Comparison of ENCODE assay signal across 25 mouse cellular contexts in genomic region chr12:50646857-50647256, GRCm38 (mm10). TPM values are rescaled to one million over a fixed set of nuclear protein-coding genes. Genes with fewer than 3 reads are reported as not detected.
DNase-seq lines count a peak whose midpoint lies in the region; ATAC-seq and TF ChIP-seq lines count a peak whose summit lies in the region.
"Had no signal": no experiment of that assay in that cellular context is flagged by ENCODE, and none has a peak within 500 bp of the region (broad histone marks: within the 10 kb centered on the region; RNA-seq: fewer than 3 reads in every experiment).

No protein-coding gene starts in this region.

- 90% methylated on average over 4 of the region's 4 CpGs for WGBS in forebrain, embryonic 13.5 days
- WGBS in forebrain, embryonic 10.5 days = 91% methylated on average over 4 of the region's 4 CpGs
- 89% methylated on average over 4 of the region's 4 CpGs for WGBS in stomach, embryonic 14.5 days
- 81% methylated on average over 4 of the region's 4 CpGs for WGBS in stomach, postnatal 0 days
- 79% methylated on average over 4 of the region's 4 CpGs for WGBS in stomach, embryonic 16.5 days

- TF ChIP-seq EP300 in stomach, postnatal 0 days (optimal IDR thresholded peaks at IDR 0.05) = no peak

- H3K4me1 ChIP-seq in forebrain, embryonic 13.5 days = peaks cover 23% of the 10 kb centered on the region
- peaks cover 20% of the 10 kb centered on the region for H3K4me1 ChIP-seq in forebrain, embryonic 10.5 days
- H3K4me1 ChIP-seq in stomach, embryonic 14.5 days (ENCODE audit: control insufficient read depth, insufficient read depth, low read length) = no peaks in the 10 kb centered on the region
- no peaks in the 10 kb centered on the region for H3K4me1 ChIP-seq in stomach, postnatal 0 days (replicated peaks; ENCODE audit: control insufficient read depth, insufficient read depth)
- peaks cover 13% of the 10 kb centered on the region; the same call in 1 of the 2 replicates for H3K4me1 ChIP-seq in stomach, embryonic 16.5 days (ENCODE audit: control insufficient read depth, insufficient read depth, low read length)
- H3K4me1 ChIP-seq: stomach, embryonic 15.5 days had no signal

- ATAC-seq in forebrain, embryonic 13.5 days = no peak
- ATAC-seq in stomach, embryonic 14.5 days (ENCODE audit: insufficient number of reproducible peaks, insufficient read depth, low FRiP score, low read depth) = no peak
- ATAC-seq in stomach, postnatal 0 days (ENCODE audit: low FRiP score, low TSS enrichment) = no peak
- ATAC-seq in stomach, embryonic 16.5 days (ENCODE audit: insufficient read depth, low FRiP score) = no peak
- ATAC-seq: CD4-positive, CD25-positive, alpha-beta regulatory T cell, adult 4 months; hindbrain, embryonic 16.5 days; intestine, embryonic 15.5 days; midbrain, embryonic 15.5 days had no signal

- no peaks in the 10 kb centered on the region for H3K36me3 ChIP-seq in forebrain, embryonic 13.5 days (ENCODE audit: poor library complexity, severe bottlenecking)
- H3K36me3 ChIP-seq in forebrain, embryonic 10.5 days (replicated peaks) = no peaks in the 10 kb centered on the region
- no peaks in the 10 kb centered on the region for H3K36me3 ChIP-seq in stomach, embryonic 14.5 days (ENCODE audit: control insufficient read depth, insufficient read depth, low read length)
- no peaks in the 10 kb centered on the region for H3K36me3 ChIP-seq in stomach, postnatal 0 days (ENCODE audit: control insufficient read depth, insufficient read depth, low read length)
- no peaks in the 10 kb centered on the region for H3K36me3 ChIP-seq in stomach, embryonic 16.5 days (ENCODE audit: control insufficient read depth, insufficient read depth, low read length)
- H3K36me3 ChIP-seq: intestine, embryonic 15.5 days; limb, embryonic 15.5 days; midbrain, embryonic 15.5 days; neural tube, embryonic 13.5 days; stomach, embryonic 15.5 days had no signal

- TF ChIP-seq CTCF in layer of hippocampus, adult 2 months (conservative IDR thresholded peaks at IDR 0.05) = no peak
- TF ChIP-seq CTCF in stomach, postnatal 0 days (IDR thresholded peaks at IDR 0.05; ENCODE audit: low read depth) = no peak

- no peak for DNase-seq in forebrain, embryonic 10.5 days (ENCODE audit: extremely low spot score, low spot score)
- DNase-seq in layer of hippocampus, adult 2 months (ENCODE audit: low spot score in 2 of 2) = no peak
- DNase-seq in layer of hippocampus, postnatal 25 days (ENCODE audit: extremely low spot score in 1 of 2, low spot score in 1 of 2) = no peak
- no peak for DNase-seq in stomach, postnatal 0 days (ENCODE audit: low spot score)
- no peak for DNase-seq in frontal cortex, postnatal 14 days (ENCODE audit: low spot score in 2 of 2)
- DNase-seq: adrenal gland, postnatal 25 days; cerebellum, adult 9-10 months; gastrocnemius, postnatal 36 days; kidney, adult 8-10 months; kidney, postnatal 10 days; right cerebral cortex, adult 18-20 months; right cerebral cortex, postnatal 4 days; thymus, adult 2 months had no signal

- no peaks in the 10 kb centered on the region for H3K27me3 ChIP-seq in forebrain, embryonic 13.5 days
- H3K27me3 ChIP-seq in forebrain, embryonic 10.5 days (ENCODE audit: poor library complexity, severe bottlenecking) = peaks cover 15% of the 10 kb centered on the region
- H3K27me3 ChIP-seq in stomach, embryonic 14.5 days (ENCODE audit: control insufficient read depth, insufficient read depth, low read length) = no peaks in the 10 kb centered on the region
- H3K27me3 ChIP-seq in stomach, postnatal 0 days (ENCODE audit: control insufficient read depth, insufficient read depth, low read length) = no peaks in the 10 kb centered on the region
- H3K27me3 ChIP-seq in stomach, embryonic 16.5 days (ENCODE audit: control insufficient read depth, insufficient read depth, low read length) = no peaks in the 10 kb centered on the region; the same call in 1 of the 2 replicates
- H3K27me3 ChIP-seq: intestine, embryonic 15.5 days; stomach, embryonic 15.5 days had no signal

- H3K27ac ChIP-seq in forebrain, embryonic 13.5 days = no peak overlapping the region
- H3K27ac ChIP-seq in forebrain, embryonic 10.5 days = no peak overlapping the region
- H3K27ac ChIP-seq in layer of hippocampus, adult 2 months = peak overlapping the region; percentile 90; the same call in 1 of the 2 replicates
- no peak overlapping the region for H3K27ac ChIP-seq in stomach, embryonic 14.5 days (ENCODE audit: low read length)
- no peak overlapping the region for H3K27ac ChIP-seq in stomach, postnatal 0 days (replicated peaks)
- no peak overlapping the region for H3K27ac ChIP-seq in stomach, embryonic 16.5 days (ENCODE audit: low read length)
- H3K27ac ChIP-seq: intestine, embryonic 15.5 days; macrophage; midbrain, embryonic 15.5 days; neural tube, embryonic 13.5 days; stomach, embryonic 15.5 days had no signal

- H3K9me3 ChIP-seq in forebrain, embryonic 13.5 days (replicated peaks) = no peaks in the 10 kb centered on the region
- no peaks in the 10 kb centered on the region for H3K9me3 ChIP-seq in forebrain, embryonic 10.5 days
- no peaks in the 10 kb centered on the region for H3K9me3 ChIP-seq in stomach, embryonic 14.5 days (ENCODE audit: control insufficient read depth, low read depth, low read length)
- H3K9me3 ChIP-seq in stomach, postnatal 0 days (ENCODE audit: control insufficient read depth, low read length) = no peaks in the 10 kb centered on the region
- H3K9me3 ChIP-seq in stomach, embryonic 16.5 days (replicated peaks; ENCODE audit: control insufficient read depth, low read length) = no peaks in the 10 kb centered on the region
- H3K9me3 ChIP-seq: intestine, embryonic 15.5 days; limb, embryonic 15.5 days; midbrain, embryonic 15.5 days; neural tube, embryonic 13.5 days; stomach, embryonic 15.5 days had no signal

- H3K4me2 ChIP-seq in forebrain, embryonic 13.5 days = peak overlapping the region; percentile 89
- 0 out of 2 replicates have a peak overlapping the region, but pooled peaks have one; percentile 66 for H3K4me2 ChIP-seq in stomach, embryonic 14.5 days (replicated peaks; ENCODE audit: low read depth, low read length)
- no peak overlapping the region for H3K4me2 ChIP-seq in stomach, postnatal 0 days (replicated peaks; ENCODE audit: low read depth)
- peak overlapping the region; percentile 88; the same call in 1 of the 2 replicates for H3K4me2 ChIP-seq in stomach, embryonic 16.5 days (ENCODE audit: low read depth, low read length)

- no peak overlapping the region for H3K9ac ChIP-seq in forebrain, embryonic 13.5 days
- no peak overlapping the region for H3K9ac ChIP-seq in stomach, embryonic 14.5 days (replicated peaks; ENCODE audit: low read depth, low read length)
- H3K9ac ChIP-seq in stomach, postnatal 0 days (ENCODE audit: low read length) = no peak overlapping the region
- H3K9ac ChIP-seq in stomach, embryonic 16.5 days (ENCODE audit: low read length) = no peak overlapping the region
- H3K9ac ChIP-seq: intestine, embryonic 15.5 days; limb, embryonic 15.5 days; midbrain, embryonic 15.5 days; neural tube, embryonic 13.5 days; stomach, embryonic 15.5 days had no signal

- peak overlapping the region; percentile 87 for H3K4me3 ChIP-seq in forebrain, embryonic 13.5 days
- H3K4me3 ChIP-seq in forebrain, embryonic 10.5 days = no peak overlapping the region
- peak overlapping the region; percentile 82 for H3K4me3 ChIP-seq in layer of hippocampus, adult 2 months
- no peak overlapping the region for H3K4me3 ChIP-seq in stomach, embryonic 14.5 days (ENCODE audit: low read depth, low read length)
- no peak overlapping the region for H3K4me3 ChIP-seq in stomach, postnatal 0 days (ENCODE audit: low read depth, low read length)
- H3K4me3 ChIP-seq in stomach, embryonic 16.5 days (replicated peaks; ENCODE audit: low read length) = no peak overlapping the region

RNA-seq across cellular contexts. Expression of gene Prkd1, which starts 2.0 kb away (rescaled TPM):
- polyA plus RNA-seq in forebrain, embryonic 13.5 days (2015; fragmentation: Nextera tagmentation; extraction: Ambion mirVana) = 6.4 and 7.6 TPM in 2 replicates
- polyA plus RNA-seq in forebrain, embryonic 10.5 days (2016; fragmentation: Nextera tagmentation; extraction: Ambion mirVana) = 4.7 and 5.0 TPM in 2 replicates
- total RNA-seq in layer of hippocampus, adult 2 months (2021) = 10 to 100 TPM; 14.5 to 15.4 TPM
- total RNA-seq in layer of hippocampus, postnatal 25 days (2021) = 10 to 100 TPM; 15.6 to 15.8 TPM
- 8.9 and 10.1 TPM in 2 replicates for polyA plus RNA-seq in stomach, embryonic 14.5 days (2014; fragmentation: Nextera tagmentation; extraction: Ambion mirVana)
- 2.4 and 2.5 TPM in 2 replicates for polyA plus RNA-seq in stomach, postnatal 0 days (2015; fragmentation: Nextera tagmentation; extraction: Ambion mirVana)
- polyA plus RNA-seq in stomach, embryonic 16.5 days (2015; fragmentation: Nextera tagmentation; extraction: Ambion mirVana) = 4.2 and 4.4 TPM in 2 replicates
- total RNA-seq: hematopoietic stem cell, adult 5-6 weeks had no signal
- polyA plus RNA-seq: CD4-positive, CD25-positive, alpha-beta regulatory T cell, adult 4 months; macrophage had no signal

Comparison
In these comparisons a context has a peak if more than half of its experiments do, and no peak if none do; other contexts are left out.
1. H3K4me3 ChIP-seq: peak in forebrain, embryonic 13.5 days (single experiment) and layer of hippocampus, adult 2 months (single experiment); none in forebrain, embryonic 10.5 days (single experiment), stomach, embryonic 14.5 days (single experiment), stomach, postnatal 0 days (single experiment) and stomach, embryonic 16.5 days (single experiment).